In genomic region chr15:93001346-93002001, GRCm38 (mm10) we compare ENCODE assay signal across 8 mouse cellular contexts.
DNase-seq lines count a peak whose midpoint lies in the region; ATAC-seq and TF ChIP-seq lines count a peak whose summit lies in the region.

No protein-coding gene starts in this region.

- WGBS in forebrain, embryonic 14.5 days, result 10% methylated on average over 11 of the region's 11 CpGs
- WGBS in hindbrain, postnatal 0 days, result 6% methylated on average over 11 of the region's 11 CpGs

- no peak for TF ChIP-seq POLR2A in ES-Bruce4 (IDR thresholded peaks at IDR 0.05; ENCODE audit: insufficient read depth, low read length)

- peak; percentile 27; the same call in 1 of the 2 replicates for ATAC-seq in forebrain, embryonic 14.5 days
- no peak for ATAC-seq in hindbrain, postnatal 0 days

- TF ChIP-seq EP300 in ES-Bruce4 (IDR thresholded peaks at IDR 0.05; ENCODE audit: insufficient read depth, low read depth, low read length), result no peak

- H3K9me3 ChIP-seq in ES-Bruce4 (replicated peaks; ENCODE audit: control insufficient read depth, insufficient read depth, low read length, poor library complexity, severe bottlenecking), result no peaks in the 10 kb centered on the region
- no peaks in the 10 kb centered on the region for H3K9me3 ChIP-seq in forebrain, embryonic 14.5 days (replicated peaks; ENCODE audit: control insufficient read depth, low read length)
- H3K9me3 ChIP-seq in hindbrain, postnatal 0 days (ENCODE audit: low read length), result no peaks in the 10 kb centered on the region

- peaks cover 2% of the 10 kb centered on the region for H3K4me1 ChIP-seq in ES-Bruce4 (ENCODE audit: control insufficient read depth, insufficient read depth, low read length)
- peaks cover 12% of the 10 kb centered on the region for H3K4me1 ChIP-seq in forebrain, embryonic 14.5 days (ENCODE audit: control insufficient read depth, insufficient read depth, low read length)
- peaks cover 4% of the 10 kb centered on the region; the same call in 1 of the 2 replicates for H3K4me1 ChIP-seq in hindbrain, postnatal 0 days (ENCODE audit: insufficient read depth, low read length)

- TF ChIP-seq CTCF in ES-Bruce4 (IDR thresholded peaks at IDR 0.05; ENCODE audit: low read depth, low read length), result no peak
- no peak for TF ChIP-seq CTCF in hindbrain, postnatal 0 days (IDR thresholded peaks at IDR 0.05; ENCODE audit: low read depth)

- peak overlapping the region; percentile 22 for H3K9ac ChIP-seq in ES-Bruce4 (ENCODE audit: low read depth, poor library complexity, severe bottlenecking)
- peak overlapping the region; percentile 7; the same call in 1 of the 2 replicates for H3K9ac ChIP-seq in forebrain, embryonic 14.5 days (ENCODE audit: low read length)
- H3K9ac ChIP-seq in hindbrain, postnatal 0 days (replicated peaks; ENCODE audit: low read length), result peak overlapping the region; percentile 30; the same call in 1 of the 2 replicates

- peaks cover 1% of the 10 kb centered on the region; the same call in 1 of the 2 replicates for H3K27me3 ChIP-seq in ES-Bruce4 (ENCODE audit: control insufficient read depth, insufficient read depth, low read length, poor library complexity, severe bottlenecking)
- no peaks in the 10 kb centered on the region for H3K27me3 ChIP-seq in forebrain, embryonic 14.5 days (replicated peaks; ENCODE audit: control insufficient read depth, insufficient read depth, low read length)
- no peaks in the 10 kb centered on the region for H3K27me3 ChIP-seq in hindbrain, postnatal 0 days (ENCODE audit: insufficient read depth, low read length)

- no peaks in the 10 kb centered on the region for H3K36me3 ChIP-seq in ES-Bruce4 (ENCODE audit: control insufficient read depth, insufficient read depth, low read length, poor library complexity, severe bottlenecking)
- H3K36me3 ChIP-seq in forebrain, embryonic 14.5 days (ENCODE audit: control insufficient read depth, insufficient read depth, low read length), result no peaks in the 10 kb centered on the region
- no peaks in the 10 kb centered on the region for H3K36me3 ChIP-seq in hindbrain, postnatal 0 days (ENCODE audit: insufficient read depth, low read length)

- DNase-seq in ZHBTc4 (ENCODE audit: low read depth, low spot score), result peak; percentile 56
- peak; percentile 34 for DNase-seq in forebrain, embryonic 14.5 days (ENCODE audit: low spot score)
- peak; percentile 25 for DNase-seq in hindbrain, postnatal 0 days (ENCODE audit: low spot score)
- DNase-seq in mesoderm, embryonic 11.5 days (ENCODE audit: low read depth, low spot score), result peak; percentile 48
- DNase-seq in spleen, postnatal 36 days (ENCODE audit: low spot score in 2 of 2), result no peak
- no peak for DNase-seq in layer of hippocampus, adult 9-11 months
- DNase-seq in thymus, postnatal 25 days, result no peak

- peak overlapping the region; percentile 44 for H3K4me2 ChIP-seq in forebrain, embryonic 14.5 days (ENCODE audit: low read length)
- H3K4me2 ChIP-seq in hindbrain, postnatal 0 days (ENCODE audit: low read depth, low read length), result peak overlapping the region; percentile 54

- H3K27ac ChIP-seq in ES-Bruce4 (ENCODE audit: insufficient read depth, low read length), result peak overlapping the region; percentile 74
- peak overlapping the region; percentile 40; the same call in 1 of the 2 replicates for H3K27ac ChIP-seq in forebrain, embryonic 14.5 days (ENCODE audit: low read depth, low read length)
- H3K27ac ChIP-seq in hindbrain, postnatal 0 days, result peak overlapping the region; percentile 69

- H3K4me3 ChIP-seq in ES-Bruce4 (ENCODE audit: low read depth, low read length), result peak overlapping the region; percentile 27
- peak overlapping the region; percentile 16; the same call in 1 of the 2 replicates for H3K4me3 ChIP-seq in forebrain, embryonic 14.5 days (ENCODE audit: low read depth, low read length)
- H3K4me3 ChIP-seq in hindbrain, postnatal 0 days (ENCODE audit: low read length), result peak overlapping the region; percentile 19

Comparison
In these comparisons a context has a peak if more than half of its experiments do, and no peak if none do; other contexts are left out.
1. DNase-seq: peak in ZHBTc4 (single experiment), forebrain, embryonic 14.5 days (single experiment), hindbrain, postnatal 0 days (single experiment) and mesoderm, embryonic 11.5 days (single experiment); none in spleen, postnatal 36 days (0 of 2), layer of hippocampus, adult 9-11 months (single experiment) and thymus, postnatal 25 days (single experiment).
2. Peak in every context shown above with its lines, with median percentiles within 50 percentile points of each other: H3K27ac ChIP-seq, H3K4me3 ChIP-seq and H3K9ac ChIP-seq.